ENCODE assay signal across 17 mouse cellular contexts in the genomic region with DNA sequence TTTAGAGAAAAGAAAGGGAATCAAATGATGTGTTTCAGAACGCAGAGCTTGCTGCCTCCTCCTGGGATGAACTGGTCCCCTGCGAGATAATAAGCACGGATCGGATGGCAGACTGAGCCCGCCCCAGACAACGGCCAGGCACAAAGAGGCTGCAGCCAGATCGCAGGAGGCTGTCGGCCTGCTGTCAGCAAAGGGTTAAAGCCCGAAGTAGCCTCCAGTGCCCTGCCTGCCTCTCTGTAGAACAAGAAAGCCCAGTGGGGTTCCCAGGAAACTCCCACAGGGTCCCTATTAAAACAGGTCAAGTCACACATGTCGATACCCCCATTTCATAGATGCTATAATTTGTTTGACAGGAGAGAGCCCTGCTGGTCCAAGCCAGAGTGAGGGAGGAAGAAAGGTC.
DNase-seq lines count a peak whose midpoint lies in the region; ATAC-seq lines count a peak whose summit lies in the region.
"Had no signal": no experiment of that assay in that cellular context is flagged by ENCODE, and none has a peak within 500 bp of the region (broad histone marks: within the 10 kb centered on the region; RNA-seq: fewer than 3 reads in every experiment).

No protein-coding gene starts in this region.

- no peak overlapping the region for H3K4me3 ChIP-seq in embryonic facial prominence, embryonic 14.5 days (ENCODE audit: low read depth, low read length)
- no peak overlapping the region for H3K4me3 ChIP-seq in hindbrain, embryonic 16.5 days (ENCODE audit: low read length)
- no peak overlapping the region for H3K4me3 ChIP-seq in neural tube, embryonic 11.5 days (ENCODE audit: low read depth, low read length)
- H3K4me3 ChIP-seq: erythroblast, embryonic 14.5 days; layer of hippocampus, adult 2 months; stomach, embryonic 15.5 days had no signal

- H3K36me3 ChIP-seq in embryonic facial prominence, embryonic 14.5 days (ENCODE audit: control insufficient read depth, insufficient read depth, low read length): no peaks in the 10 kb centered on the region
- H3K36me3 ChIP-seq in hindbrain, embryonic 16.5 days (ENCODE audit: control insufficient read depth, insufficient read depth, low read length): no peaks in the 10 kb centered on the region
- no peaks in the 10 kb centered on the region for H3K36me3 ChIP-seq in neural tube, embryonic 11.5 days (ENCODE audit: control insufficient read depth, insufficient read depth, low read length)
- H3K36me3 ChIP-seq: stomach, embryonic 15.5 days had no signal

- H3K27ac ChIP-seq in embryonic facial prominence, embryonic 14.5 days (replicated peaks; ENCODE audit: low read depth, low read length): no peak overlapping the region
- H3K27ac ChIP-seq in hindbrain, embryonic 16.5 days (ENCODE audit: low read depth, low read length): no peak overlapping the region
- H3K27ac ChIP-seq in neural tube, embryonic 11.5 days (ENCODE audit: low read depth, low read length): peak overlapping the region; percentile 49; the same call in 1 of the 2 replicates
- H3K27ac ChIP-seq: layer of hippocampus, adult 2 months; liver, embryonic 14.5 days; stomach, embryonic 15.5 days had no signal

- 13% methylated on average over 10 of the region's 10 CpGs for WGBS in embryonic facial prominence, embryonic 14.5 days
- 10% methylated on average over 10 of the region's 10 CpGs for WGBS in hindbrain, embryonic 16.5 days
- WGBS in neural tube, embryonic 11.5 days: under 1% methylated on average over 10 of the region's 10 CpGs

- no peak for ATAC-seq in embryonic facial prominence, embryonic 14.5 days (ENCODE audit: low read depth)
- ATAC-seq in hindbrain, embryonic 16.5 days: no peak
- 0 out of 2 replicates have a peak, but pooled peaks have one; percentile 32 for ATAC-seq in neural tube, embryonic 11.5 days (ENCODE audit: insufficient read depth, low FRiP score, low TSS enrichment)
- ATAC-seq: activated CD4-positive, CD25-positive, alpha-beta regulatory T cell, adult 4 months; CD4-positive, CD25-positive, alpha-beta regulatory T cell, adult 4 months had no signal

- no peaks in the 10 kb centered on the region for H3K9me3 ChIP-seq in embryonic facial prominence, embryonic 14.5 days (ENCODE audit: control insufficient read depth, low read length)
- no peaks in the 10 kb centered on the region for H3K9me3 ChIP-seq in hindbrain, embryonic 16.5 days (ENCODE audit: control insufficient read depth, low read length)
- no peaks in the 10 kb centered on the region for H3K9me3 ChIP-seq in neural tube, embryonic 11.5 days (ENCODE audit: control insufficient read depth, low read length)
- H3K9me3 ChIP-seq: stomach, embryonic 15.5 days had no signal

- H3K9ac ChIP-seq in embryonic facial prominence, embryonic 14.5 days (ENCODE audit: low read depth, low read length): no peak overlapping the region
- H3K9ac ChIP-seq in hindbrain, embryonic 16.5 days (ENCODE audit: low read depth, low read length): 0 out of 2 replicates have a peak overlapping the region, but pooled peaks have one; percentile 10
- no peak overlapping the region for H3K9ac ChIP-seq in neural tube, embryonic 11.5 days (ENCODE audit: low read length)
- H3K9ac ChIP-seq: liver, embryonic 14.5 days; stomach, embryonic 15.5 days had no signal

- peak; percentile 71 for DNase-seq in embryo, embryonic 10.5 days (ENCODE audit: low spot score)
- peak; percentile 46 for DNase-seq in embryonic facial prominence, embryonic 14.5 days (ENCODE audit: low spot score)
- DNase-seq in neural tube, embryonic 11.5 days (ENCODE audit: low spot score): peak; percentile 60
- no peak for DNase-seq in kidney, postnatal 36 days
- no peak for DNase-seq in layer of hippocampus, adult 8-10 months (ENCODE audit: low spot score in 2 of 2)
- no peak for DNase-seq in ovary, postnatal 10 days (ENCODE audit: low spot score)
- DNase-seq: adrenal gland, postnatal 36 days; gastrocnemius, postnatal 10 days; lung, postnatal 10 days; thymus, postnatal 14 days had no signal

- H3K27me3 ChIP-seq in embryonic facial prominence, embryonic 14.5 days (replicated peaks; ENCODE audit: control insufficient read depth, insufficient read depth, low read length): no peaks in the 10 kb centered on the region
- no peaks in the 10 kb centered on the region for H3K27me3 ChIP-seq in hindbrain, embryonic 16.5 days (replicated peaks; ENCODE audit: control insufficient read depth, insufficient read depth, low read length)
- H3K27me3 ChIP-seq in neural tube, embryonic 11.5 days (ENCODE audit: control insufficient read depth, insufficient read depth, low read length): peaks cover 19% of the 10 kb centered on the region
- H3K27me3 ChIP-seq: stomach, embryonic 15.5 days had no signal

- no peak overlapping the region for H3K4me2 ChIP-seq in embryonic facial prominence, embryonic 14.5 days (ENCODE audit: low read depth, low read length)
- no peak overlapping the region for H3K4me2 ChIP-seq in hindbrain, embryonic 16.5 days (ENCODE audit: low read length)
- peak overlapping the region; percentile 10; the same call in 1 of the 2 replicates for H3K4me2 ChIP-seq in neural tube, embryonic 11.5 days (ENCODE audit: low read depth)
- H3K4me2 ChIP-seq: stomach, embryonic 15.5 days had no signal

- H3K4me1 ChIP-seq in embryonic facial prominence, embryonic 14.5 days (ENCODE audit: control insufficient read depth, insufficient read depth, low read length): peaks cover 18% of the 10 kb centered on the region
- peaks cover 41% of the 10 kb centered on the region for H3K4me1 ChIP-seq in hindbrain, embryonic 16.5 days (ENCODE audit: control insufficient read depth, insufficient read depth, low read depth, low read length)
- H3K4me1 ChIP-seq in neural tube, embryonic 11.5 days (ENCODE audit: control insufficient read depth, insufficient read depth, low read length): peaks cover 28% of the 10 kb centered on the region

Comparison
In these comparisons a context has a peak if more than half of its experiments do, and no peak if none do; other contexts are left out.
1. DNase-seq: peak in embryo, embryonic 10.5 days (single experiment), embryonic facial prominence, embryonic 14.5 days (single experiment) and neural tube, embryonic 11.5 days (single experiment); none in kidney, postnatal 36 days (0 of 2), layer of hippocampus, adult 8-10 months (0 of 2) and ovary, postnatal 10 days (single experiment).